Mouse (Mus musculus): Measurements from ENCODE around the gene Gm17622. TPM values are rescaled to one million over a fixed set of nuclear protein-coding genes. Genes with fewer than 3 reads are reported as not detected.

Gm17622 gene
- polyA plus RNA-seq, 1 experiment from 2014 or later, result not detected

DNA sequence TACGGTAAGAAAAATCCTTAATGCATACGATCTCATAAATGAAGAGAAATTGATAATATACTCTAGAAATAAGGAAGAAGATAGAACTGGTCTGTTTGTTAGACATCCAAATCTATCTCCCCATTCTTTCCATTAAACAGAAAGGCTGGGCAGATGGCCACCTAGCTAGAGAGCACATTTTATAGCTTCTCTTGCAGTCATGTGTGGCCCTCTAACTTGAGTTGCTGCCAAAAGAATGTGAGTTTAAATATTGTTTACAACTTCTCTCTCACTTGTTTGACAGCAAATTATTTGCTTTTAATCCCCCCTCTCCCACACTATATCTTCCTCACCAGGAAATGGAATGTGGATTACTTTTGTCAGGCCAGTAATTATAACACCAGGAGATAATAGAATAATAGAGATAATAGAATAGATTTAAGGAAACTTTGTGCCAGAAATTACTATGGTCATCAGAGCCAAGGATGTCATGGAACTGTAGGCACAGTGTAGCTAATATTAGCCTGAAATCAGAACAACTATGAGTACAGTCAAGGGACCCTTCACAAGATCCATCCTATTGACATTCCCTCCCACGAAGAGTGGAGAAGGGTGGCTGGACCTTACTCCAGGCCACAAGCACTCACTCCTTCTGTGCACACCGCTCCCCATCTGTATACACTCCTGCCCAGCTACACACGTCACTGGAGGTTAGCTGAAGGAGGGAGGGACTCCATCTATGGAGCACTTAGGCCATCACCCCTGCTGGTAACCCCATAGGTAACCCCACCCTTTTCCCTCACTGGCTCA, 23.8 kb downstream of the Gm17622 start:
- 67% methylated on average over 5 of the region's 5 CpGs for WGBS
- H3K4me3 ChIP-seq (ENCODE audit: low read depth, low read length), result no peak overlapping the region
- H3K4me2 ChIP-seq (ENCODE audit: low read length), result no peak overlapping the region
- H3K27me3 ChIP-seq (replicated peaks; ENCODE audit: control insufficient read depth, insufficient read depth, low read length), result no peaks in the 10 kb centered on the region
- no peak overlapping the region for H3K9ac ChIP-seq (ENCODE audit: low read length)
- peak overlapping the region; percentile 47 for H3K27ac ChIP-seq (ENCODE audit: low read depth)
- DNase-seq (ENCODE audit: low spot score) (no peak), ATAC-seq (replicated peaks; ENCODE audit: low FRiP score, low TSS enrichment, low read depth) (no peak)
- H3K9me3 ChIP-seq (ENCODE audit: control insufficient read depth, low read length), result no peaks in the 10 kb centered on the region
- H3K4me1 ChIP-seq (replicated peaks; ENCODE audit: control insufficient read depth, insufficient read depth, low read length), result peaks cover 14% of the 10 kb centered on the region
- H3K36me3 ChIP-seq (ENCODE audit: control insufficient read depth, insufficient read depth, low read length), result no peaks in the 10 kb centered on the region

GRCm38 (mm10) chr13:96516249-96516648, 25.7 kb downstream of the Gm17622 start:
- no peaks in the 10 kb centered on the region for H3K27me3 ChIP-seq (replicated peaks; ENCODE audit: control insufficient read depth, insufficient read depth, low read length)
- no peaks in the 10 kb centered on the region for H3K9me3 ChIP-seq (ENCODE audit: control insufficient read depth, low read length)
- H3K4me3 ChIP-seq (ENCODE audit: low read depth, low read length), result no peak overlapping the region
- H3K9ac ChIP-seq (ENCODE audit: low read length), result no peak overlapping the region
- peaks cover 14% of the 10 kb centered on the region for H3K4me1 ChIP-seq (replicated peaks; ENCODE audit: control insufficient read depth, insufficient read depth, low read length)
- WGBS, result 94% methylated on average over 9 of the region's 9 CpGs
- DNase-seq (ENCODE audit: low spot score) (no peak), ATAC-seq (replicated peaks; ENCODE audit: low FRiP score, low TSS enrichment, low read depth) (no peak)
- H3K27ac ChIP-seq (ENCODE audit: low read depth), result no peak overlapping the region
- H3K4me2 ChIP-seq (ENCODE audit: low read length), result no peak overlapping the region
- no peaks in the 10 kb centered on the region for H3K36me3 ChIP-seq (ENCODE audit: control insufficient read depth, insufficient read depth, low read length)

GRCm38 (mm10) chr13:96517335-96517734, 26.8 kb downstream of the Gm17622 start:
- DNase-seq (ENCODE audit: low spot score), result no peak
- no peaks in the 10 kb centered on the region for H3K36me3 ChIP-seq (ENCODE audit: control insufficient read depth, insufficient read depth, low read length)
- no peaks in the 10 kb centered on the region for H3K9me3 ChIP-seq (ENCODE audit: control insufficient read depth, low read length)
- H3K27ac ChIP-seq (ENCODE audit: low read depth), result no peak overlapping the region
- H3K27me3 ChIP-seq (replicated peaks; ENCODE audit: control insufficient read depth, insufficient read depth, low read length), result no peaks in the 10 kb centered on the region
- H3K4me2 ChIP-seq (ENCODE audit: low read length), result no peak overlapping the region
- H3K4me1 ChIP-seq (replicated peaks; ENCODE audit: control insufficient read depth, insufficient read depth, low read length), result peaks cover 8% of the 10 kb centered on the region
- 70% methylated on average over 2 of the region's 2 CpGs for WGBS
- no peak overlapping the region for H3K4me3 ChIP-seq (ENCODE audit: low read depth, low read length)
- no peak for ATAC-seq (replicated peaks; ENCODE audit: low FRiP score, low TSS enrichment, low read depth)
- no peak overlapping the region for H3K9ac ChIP-seq (ENCODE audit: low read length)

- Histone ChIP-seq H3K27ac (ENCODE audit: low read depth) (no peak overlapping the region), H3K36me3 (ENCODE audit: control insufficient read depth, insufficient read depth, low read length) (no peaks in the 10 kb centered on the region), H3K27me3 (replicated peaks; ENCODE audit: control insufficient read depth, insufficient read depth, low read length) (no peaks in the 10 kb centered on the region), H3K4me2 (ENCODE audit: low read length) (no peak overlapping the region), H3K4me3 (ENCODE audit: low read depth, low read length) (no peak overlapping the region), H3K4me1 (replicated peaks; ENCODE audit: control insufficient read depth, insufficient read depth, low read length) (no peaks in the 10 kb centered on the region), H3K9me3 (ENCODE audit: control insufficient read depth, low read length) (no peaks in the 10 kb centered on the region), H3K9ac (ENCODE audit: low read length) (no peak overlapping the region)
- 87% methylated on average over 3 of the region's 3 CpGs for WGBS
- DNase-seq (ENCODE audit: low spot score) (no peak), ATAC-seq (replicated peaks; ENCODE audit: low FRiP score, low TSS enrichment, low read depth) (no peak)
Observed at GRCm38 (mm10) chr13:96521294-96521693, 30.8 kb downstream of the Gm17622 start.

DNA sequence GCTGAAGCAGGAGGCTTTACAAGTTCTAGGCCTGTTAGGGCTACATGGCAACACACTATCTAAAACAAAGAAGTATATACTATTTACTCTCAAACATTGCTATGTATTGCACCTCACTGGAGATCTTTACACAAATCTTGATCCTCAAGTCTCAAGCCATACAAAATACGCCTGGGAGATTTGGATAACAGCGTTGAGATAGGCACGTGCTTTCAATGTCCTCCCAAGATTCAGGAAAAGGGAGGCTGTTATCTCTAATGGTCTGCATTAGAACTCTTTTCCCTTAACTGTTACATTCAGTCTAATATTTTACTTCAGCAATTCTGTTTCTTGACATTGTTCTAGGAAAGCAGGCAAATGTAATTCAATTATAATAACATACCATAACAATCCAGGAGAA, 36.5 kb downstream of the Gm17622 start:
- ATAC-seq (replicated peaks; ENCODE audit: low FRiP score, low TSS enrichment, low read depth), result no peak
- Histone ChIP-seq H3K27me3 (replicated peaks; ENCODE audit: control insufficient read depth, insufficient read depth, low read length) (no peaks in the 10 kb centered on the region), H3K27ac (ENCODE audit: low read depth) (no peak overlapping the region), H3K4me3 (ENCODE audit: low read depth, low read length) (no peak overlapping the region), H3K4me2 (ENCODE audit: low read length) (no peak overlapping the region), H3K36me3 (ENCODE audit: control insufficient read depth, insufficient read depth, low read length) (no peaks in the 10 kb centered on the region), H3K4me1 (replicated peaks; ENCODE audit: control insufficient read depth, insufficient read depth, low read length) (no peaks in the 10 kb centered on the region; the same call in 1 of the 2 replicates), H3K9me3 (ENCODE audit: control insufficient read depth, low read length) (no peaks in the 10 kb centered on the region), H3K9ac (ENCODE audit: low read length) (no peak overlapping the region)
- no peak for DNase-seq (ENCODE audit: low spot score)
- 96% methylated on average over 3 of the region's 3 CpGs for WGBS

- no peak overlapping the region for H3K9ac ChIP-seq (ENCODE audit: low read length)
- H3K4me1 ChIP-seq (replicated peaks; ENCODE audit: control insufficient read depth, insufficient read depth, low read length), result peaks cover 3% of the 10 kb centered on the region; the same call in 1 of the 2 replicates
- ATAC-seq (replicated peaks; ENCODE audit: low FRiP score, low TSS enrichment, low read depth), result no peak
- 80% methylated on average over 11 of the region's 11 CpGs for WGBS
- H3K4me3 ChIP-seq (ENCODE audit: low read depth, low read length), result no peak overlapping the region
- no peaks in the 10 kb centered on the region for H3K27me3 ChIP-seq (replicated peaks; ENCODE audit: control insufficient read depth, insufficient read depth, low read length)
- DNase-seq (ENCODE audit: low spot score), result no peak
- H3K36me3 ChIP-seq (ENCODE audit: control insufficient read depth, insufficient read depth, low read length), result no peaks in the 10 kb centered on the region
- H3K9me3 ChIP-seq (ENCODE audit: control insufficient read depth, low read length), result no peaks in the 10 kb centered on the region
- no peak overlapping the region for H3K27ac ChIP-seq (ENCODE audit: low read depth)
- no peak overlapping the region for H3K4me2 ChIP-seq (ENCODE audit: low read length)
Observed at GRCm38 (mm10) chr13:96527856-96528255, 37.3 kb downstream of the Gm17622 start.

DNA sequence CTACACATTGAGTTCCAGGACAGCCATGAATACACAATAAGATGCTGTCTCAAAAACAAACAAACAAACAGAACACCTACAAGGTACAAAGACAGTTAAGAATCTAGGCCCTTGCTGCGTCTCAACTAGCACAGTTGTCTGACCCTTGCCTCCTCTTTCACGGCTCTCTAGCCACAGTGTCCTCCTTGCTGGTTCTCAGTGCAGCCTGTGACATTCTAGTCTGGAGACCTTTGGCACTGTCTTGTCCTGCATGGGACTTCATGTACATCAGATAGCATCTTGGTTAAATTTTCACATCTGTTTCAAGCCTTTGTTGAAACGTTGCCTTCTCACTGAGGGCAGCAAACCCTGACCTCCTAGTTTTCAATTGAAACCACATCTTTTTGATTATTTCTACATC, 38.2 kb downstream of the Gm17622 start:
- Histone ChIP-seq H3K4me3 (ENCODE audit: low read depth, low read length) (no peak overlapping the region), H3K36me3 (ENCODE audit: control insufficient read depth, insufficient read depth, low read length) (no peaks in the 10 kb centered on the region), H3K27ac (ENCODE audit: low read depth) (no peak overlapping the region), H3K27me3 (replicated peaks; ENCODE audit: control insufficient read depth, insufficient read depth, low read length) (no peaks in the 10 kb centered on the region), H3K4me1 (replicated peaks; ENCODE audit: control insufficient read depth, insufficient read depth, low read length) (peaks cover 3% of the 10 kb centered on the region; the same call in 1 of the 2 replicates), H3K9me3 (ENCODE audit: control insufficient read depth, low read length) (no peaks in the 10 kb centered on the region), H3K9ac (ENCODE audit: low read length) (no peak overlapping the region), H3K4me2 (ENCODE audit: low read length) (no peak overlapping the region)
- ATAC-seq (replicated peaks; ENCODE audit: low FRiP score, low TSS enrichment, low read depth), result no peak
- 89% methylated on average over 3 of the region's 3 CpGs for WGBS
- no peak for DNase-seq (ENCODE audit: low spot score)

GRCm38 (mm10) chr13:96529542-96529941, 39.0 kb downstream of the Gm17622 start:
- Histone ChIP-seq H3K9ac (ENCODE audit: low read length) (no peak overlapping the region), H3K9me3 (ENCODE audit: control insufficient read depth, low read length) (no peaks in the 10 kb centered on the region), H3K36me3 (ENCODE audit: control insufficient read depth, insufficient read depth, low read length) (no peaks in the 10 kb centered on the region), H3K4me2 (ENCODE audit: low read length) (no peak overlapping the region), H3K4me3 (ENCODE audit: low read depth, low read length) (no peak overlapping the region), H3K4me1 (replicated peaks; ENCODE audit: control insufficient read depth, insufficient read depth, low read length) (peaks cover 3% of the 10 kb centered on the region; the same call in 1 of the 2 replicates), H3K27ac (ENCODE audit: low read depth) (no peak overlapping the region), H3K27me3 (replicated peaks; ENCODE audit: control insufficient read depth, insufficient read depth, low read length) (no peaks in the 10 kb centered on the region)
- DNase-seq (ENCODE audit: low spot score), result no peak
- WGBS, result 94% methylated on average over 3 of the region's 3 CpGs
- no peak for ATAC-seq (replicated peaks; ENCODE audit: low FRiP score, low TSS enrichment, low read depth)

DNA sequence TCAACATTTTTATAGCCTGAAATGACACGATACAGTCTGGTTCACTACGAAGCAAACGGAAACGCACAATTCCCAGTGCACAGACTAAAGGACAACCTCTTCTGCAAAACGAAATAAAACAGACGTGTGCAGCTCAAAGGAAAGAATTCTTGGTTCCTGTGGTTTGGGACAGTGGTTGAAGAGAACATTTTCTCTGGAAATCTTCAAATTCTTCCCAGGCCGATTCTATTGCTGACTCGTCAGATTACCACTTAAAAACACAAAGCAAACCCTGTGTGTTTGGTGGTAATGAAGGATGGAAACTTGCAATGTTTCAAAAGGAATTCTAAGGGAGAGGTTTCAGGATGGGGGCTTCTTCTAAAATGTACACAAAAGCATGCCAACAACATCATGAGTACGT, 39.5 kb downstream of the Gm17622 start:
- Histone ChIP-seq H3K36me3 (ENCODE audit: control insufficient read depth, insufficient read depth, low read length) (no peaks in the 10 kb centered on the region), H3K4me2 (ENCODE audit: low read length) (no peak overlapping the region), H3K27me3 (replicated peaks; ENCODE audit: control insufficient read depth, insufficient read depth, low read length) (no peaks in the 10 kb centered on the region), H3K4me3 (ENCODE audit: low read depth, low read length) (no peak overlapping the region), H3K9me3 (ENCODE audit: control insufficient read depth, low read length) (no peaks in the 10 kb centered on the region), H3K4me1 (replicated peaks; ENCODE audit: control insufficient read depth, insufficient read depth, low read length) (peaks cover 3% of the 10 kb centered on the region; the same call in 1 of the 2 replicates), H3K27ac (ENCODE audit: low read depth) (no peak overlapping the region), H3K9ac (ENCODE audit: low read length) (no peak overlapping the region)
- WGBS, result 87% methylated on average over 9 of the region's 9 CpGs
- no peak for ATAC-seq (replicated peaks; ENCODE audit: low FRiP score, low TSS enrichment, low read depth)
- no peak for DNase-seq (ENCODE audit: low spot score)

All from intestine, embryonic 14.5 days (tissue).